Mouse (Mus musculus): ENCODE results near the gene Cops9. TPM values are rescaled to one million over a fixed set of nuclear protein-coding genes. Genes with fewer than 3 reads are reported as not detected.

Gene Cops9
- polyA plus RNA-seq, 1 experiment from 2014 or later = 536 TPM

- WGBS = 97% methylated on average over 1 of the region's 1 CpGs
- Histone ChIP-seq H3K27me3 (ENCODE audit: control insufficient read depth, insufficient read depth, low read length) (no peaks in the 10 kb centered on the region), H3K4me2 (ENCODE audit: low read length) (no peak within 1 kb of the TSS), H3K9me3 (ENCODE audit: control insufficient read depth, low read length) (no peaks in the 10 kb centered on the region), H3K9ac (replicated peaks; ENCODE audit: low read length) (no peak within 1 kb of the TSS), H3K4me3 (replicated peaks; ENCODE audit: low read depth, low read length) (no peak within 1 kb of the TSS), H3K36me3 (ENCODE audit: control insufficient read depth, insufficient read depth, low read length) (no peaks in the 10 kb centered on the region), H3K4me1 (ENCODE audit: control insufficient read depth, insufficient read depth, low read length) (no peaks in the 10 kb centered on the region), H3K27ac (replicated peaks; ENCODE audit: low read depth, low read length) (no peak within 1 kb of the TSS)
- ATAC-seq (ENCODE audit: low FRiP score, low TSS enrichment) (no peak), DNase-seq (no peak)
Measured at GRCm38 (mm10) chr1:92605482-92605881, 36.3 kb downstream of the Cops9 start, which contains the start of gene Olfr1410. Gene Olfr1410, plus strand, starts transcription at chr1:92605782.

- no peak overlapping the region for H3K9ac ChIP-seq (replicated peaks; ENCODE audit: low read length)
- no peak overlapping the region for H3K4me3 ChIP-seq (replicated peaks; ENCODE audit: low read depth, low read length)
- no peaks in the 10 kb centered on the region for H3K4me1 ChIP-seq (ENCODE audit: control insufficient read depth, insufficient read depth, low read length)
- no peak overlapping the region for H3K4me2 ChIP-seq (ENCODE audit: low read length)
- 85% methylated on average over 3 of the region's 3 CpGs for WGBS
- H3K36me3 ChIP-seq (ENCODE audit: control insufficient read depth, insufficient read depth, low read length) = no peaks in the 10 kb centered on the region
- H3K27me3 ChIP-seq (ENCODE audit: control insufficient read depth, insufficient read depth, low read length) = no peaks in the 10 kb centered on the region
- no peaks in the 10 kb centered on the region for H3K9me3 ChIP-seq (ENCODE audit: control insufficient read depth, low read length)
- ATAC-seq (ENCODE audit: low FRiP score, low TSS enrichment) (no peak), DNase-seq (no peak)
- H3K27ac ChIP-seq (replicated peaks; ENCODE audit: low read depth, low read length) = no peak overlapping the region
Measured at GRCm38 (mm10) chr1:92596019-92596418, 45.8 kb downstream of the Cops9 start.

DNA sequence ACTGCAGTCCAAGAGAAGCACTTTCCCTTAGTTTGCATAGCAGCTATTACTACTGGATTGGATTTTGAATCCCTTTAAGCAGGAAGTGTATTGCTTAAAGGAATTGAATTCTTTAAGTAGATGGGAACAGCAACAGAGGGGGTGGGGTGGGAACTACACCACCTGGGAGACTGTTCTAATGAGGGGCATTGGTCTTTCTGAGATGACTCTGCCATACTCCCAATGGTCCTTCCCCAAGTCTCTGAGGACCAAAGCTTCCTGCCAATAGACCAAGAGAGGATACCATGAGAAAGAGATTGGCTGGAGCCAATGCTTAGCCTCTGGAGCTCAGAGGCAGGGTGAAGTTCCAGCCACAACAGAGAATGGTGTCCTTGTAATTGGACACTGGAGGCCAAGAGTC is 47.7 kb downstream of the Cops9 start, which contains the start of gene Olfr1411:
Gene Olfr1411, plus strand, starts transcription at position 301 of the 400 bp plus-strand sequence.
- Histone ChIP-seq H3K4me2 (ENCODE audit: low read length) (no peak within 1 kb of the TSS), H3K4me3 (replicated peaks; ENCODE audit: low read depth, low read length) (no peak within 1 kb of the TSS), H3K9ac (replicated peaks; ENCODE audit: low read length) (no peak within 1 kb of the TSS), H3K4me1 (ENCODE audit: control insufficient read depth, insufficient read depth, low read length) (no peaks in the 10 kb centered on the region), H3K27ac (replicated peaks; ENCODE audit: low read depth, low read length) (no peak within 1 kb of the TSS), H3K27me3 (ENCODE audit: control insufficient read depth, insufficient read depth, low read length) (no peaks in the 10 kb centered on the region), H3K9me3 (ENCODE audit: control insufficient read depth, low read length) (no peaks in the 10 kb centered on the region), H3K36me3 (ENCODE audit: control insufficient read depth, insufficient read depth, low read length) (no peaks in the 10 kb centered on the region)
- no peak for DNase-seq
- ATAC-seq (ENCODE audit: low FRiP score, low TSS enrichment) = no peak

Other genes with a start within 250 kb of the Cops9 start
- 286 and 304 TPM in 2 replicates for gene Ndufa10, start 168.1 kb downstream of the Cops9 start, polyA plus RNA-seq (2014; fragmentation: Nextera tagmentation; extraction: Ambion mirVana)
- not detected in 2 replicates for gene Olfr1416, start 156.9 kb downstream of the Cops9 start, polyA plus RNA-seq (2014; fragmentation: Nextera tagmentation; extraction: Ambion mirVana)
- gene Olfr1415, start 145.9 kb downstream of the Cops9 start, polyA plus RNA-seq (2014; fragmentation: Nextera tagmentation; extraction: Ambion mirVana) = not detected in 2 replicates
- not detected in 2 replicates for gene Olfr1414, start 123.3 kb downstream of the Cops9 start, polyA plus RNA-seq (2014; fragmentation: Nextera tagmentation; extraction: Ambion mirVana)
- gene Olfr1413, start 70.7 kb downstream of the Cops9 start, polyA plus RNA-seq (2014; fragmentation: Nextera tagmentation; extraction: Ambion mirVana) = not detected in 2 replicates
- gene Olfr1412, start 56.2 kb downstream of the Cops9 start, polyA plus RNA-seq (2014; fragmentation: Nextera tagmentation; extraction: Ambion mirVana) = not detected in 2 replicates
- not detected in 2 replicates for gene Olfr1411, start 47.6 kb downstream of the Cops9 start, polyA plus RNA-seq (2014; fragmentation: Nextera tagmentation; extraction: Ambion mirVana)
- gene Olfr1410, start 36.2 kb downstream of the Cops9 start, polyA plus RNA-seq (2014; fragmentation: Nextera tagmentation; extraction: Ambion mirVana) = not detected in 2 replicates
- gene Olfr12, start 24.2 kb downstream of the Cops9 start, polyA plus RNA-seq (2014; fragmentation: Nextera tagmentation; extraction: Ambion mirVana) = not detected in 2 replicates
- gene Otos, start 6.9 kb upstream of the Cops9 start, polyA plus RNA-seq (2014; fragmentation: Nextera tagmentation; extraction: Ambion mirVana) = 0.21 and 0.46 TPM in 2 replicates
- 64.8 and 65.7 TPM in 2 replicates for gene Gpc1, start 189.7 kb upstream of the Cops9 start, polyA plus RNA-seq (2014; fragmentation: Nextera tagmentation; extraction: Ambion mirVana)

Data from midbrain, embryonic 14.5 days (tissue).